Mouse (Mus musculus): Measurements from ENCODE around the gene Atp2b2. TPM values are rescaled to one million over a fixed set of nuclear protein-coding genes. Genes with fewer than 3 reads are reported as not detected.

Gene Atp2b2
- total RNA-seq, 1 experiment: 0.67 TPM

DNA sequence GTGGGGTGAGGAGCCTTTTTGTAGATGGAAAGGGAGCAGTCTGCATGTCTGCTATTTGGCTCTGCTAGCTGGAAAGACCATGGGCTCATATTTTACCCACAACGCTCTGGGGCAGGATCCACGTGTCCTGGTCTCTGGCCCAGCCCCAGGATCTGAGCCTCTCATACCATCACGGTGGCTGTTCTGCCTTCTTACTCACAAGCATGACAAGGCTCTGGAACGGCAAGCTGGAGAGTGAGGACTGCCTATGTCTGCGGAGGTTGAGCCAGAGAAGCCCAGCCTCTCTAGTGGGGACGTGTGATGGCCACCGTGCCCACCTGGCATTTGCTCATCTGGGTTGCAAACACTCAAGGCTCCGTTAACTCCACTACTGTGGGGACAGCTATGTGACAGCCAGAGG lies 63.7 kb downstream of the Atp2b2 start:
- no peak for DNase-seq (ENCODE audit: low read depth, low spot score)
- no peaks in the 10 kb centered on the region for H3K4me1 ChIP-seq (ENCODE audit: control insufficient read depth in 2 of 2, insufficient read depth in 2 of 2, low read length in 2 of 2, poor library complexity in 1 of 2)
- H3K9ac ChIP-seq (ENCODE audit: insufficient read depth, low read depth, low read length, poor library complexity, severe bottlenecking): no peak overlapping the region
- H3K9me3 ChIP-seq (ENCODE audit: control insufficient read depth, insufficient read depth, low read depth, low read length): no peaks in the 10 kb centered on the region
- H3K27ac ChIP-seq (ENCODE audit: insufficient read depth, low read depth, low read length, poor library complexity, severe bottlenecking): no peak overlapping the region
- H3K36me3 ChIP-seq (ENCODE audit: control insufficient read depth, insufficient read depth, low read length, poor library complexity, severe bottlenecking): no peaks in the 10 kb centered on the region
- in situ Hi-C loops (cut with MboI; ENCODE audit: low sequenced_read_pairs in 2 of 2, unreplicated experiment in 2 of 2): no loop called here
- TF ChIP-seq HCFC1 (IDR thresholded peaks at IDR 0.05; ENCODE audit: borderline replicate concordance, insufficient read depth, low read length) (no peak), CHD2 (IDR thresholded peaks at IDR 0.05; ENCODE audit: low read depth, low read length) (no peak), ZC3H11A (IDR thresholded peaks at IDR 0.05; ENCODE audit: borderline replicate concordance, low read depth, low read length) (no peak), MAFK (IDR thresholded peaks at IDR 0.05; ENCODE audit: insufficient read depth, low read depth, low read length) (no peak), ZNF384 (IDR thresholded peaks at IDR 0.05; ENCODE audit: low read depth, low read length) (no peak)
- H3K4me3 ChIP-seq (ENCODE audit: insufficient read depth in 1 of 2, low read depth in 1 of 2, low read length in 2 of 2, poor library complexity in 1 of 2, severe bottlenecking in 1 of 2): no peak overlapping the region

DNA sequence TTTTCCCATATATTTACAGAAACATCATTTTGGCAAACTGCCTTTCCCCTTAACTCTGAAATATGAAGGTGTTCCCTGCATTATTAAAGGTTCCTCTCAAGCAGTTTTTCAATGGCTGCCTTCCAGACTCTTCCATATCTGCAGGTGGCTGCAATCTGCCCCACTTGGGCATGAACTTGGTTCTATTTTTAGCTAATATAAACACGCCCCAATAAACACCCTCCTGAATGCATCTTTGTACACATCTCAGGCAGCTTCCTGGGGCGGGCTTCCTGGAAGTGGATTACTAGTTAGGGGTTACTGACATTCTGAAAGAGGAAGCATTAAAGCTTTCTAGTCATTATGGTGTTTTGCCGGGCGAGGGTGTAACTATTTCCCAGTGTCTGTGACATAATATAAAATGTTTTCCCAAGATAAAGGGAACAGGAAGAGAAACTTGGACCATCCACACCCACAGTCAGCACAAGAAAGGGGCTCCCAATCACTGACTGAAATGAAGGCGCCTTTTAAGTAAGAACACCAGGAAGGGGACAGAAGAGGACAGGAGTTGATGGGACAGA lies 64.2 kb downstream of the Atp2b2 start:
- in situ Hi-C loops (cut with MboI; ENCODE audit: low sequenced_read_pairs in 2 of 2, unreplicated experiment in 2 of 2): no loop called here
- DNase-seq (ENCODE audit: low read depth, low spot score): no peak
- Histone ChIP-seq H3K27ac (ENCODE audit: insufficient read depth, low read depth, low read length, poor library complexity, severe bottlenecking) (no peak overlapping the region), H3K4me1 (ENCODE audit: control insufficient read depth in 2 of 2, insufficient read depth in 2 of 2, low read length in 2 of 2, poor library complexity in 1 of 2) (no peaks in the 10 kb centered on the region), H3K9me3 (ENCODE audit: control insufficient read depth, insufficient read depth, low read depth, low read length) (no peaks in the 10 kb centered on the region), H3K4me3 (ENCODE audit: insufficient read depth in 1 of 2, low read depth in 1 of 2, low read length in 2 of 2, poor library complexity in 1 of 2, severe bottlenecking in 1 of 2) (no peak overlapping the region), H3K36me3 (ENCODE audit: control insufficient read depth, insufficient read depth, low read length, poor library complexity, severe bottlenecking) (no peaks in the 10 kb centered on the region), H3K9ac (ENCODE audit: insufficient read depth, low read depth, low read length, poor library complexity, severe bottlenecking) (no peak overlapping the region)
- no peak for TF ChIP-seq CHD2 (IDR thresholded peaks at IDR 0.05; ENCODE audit: low read depth, low read length)
- no peak for TF ChIP-seq ZNF384 (IDR thresholded peaks at IDR 0.05; ENCODE audit: low read depth, low read length)
- TF ChIP-seq ZC3H11A (IDR thresholded peaks at IDR 0.05; ENCODE audit: borderline replicate concordance, low read depth, low read length): no peak
- no peak for TF ChIP-seq MAFK (IDR thresholded peaks at IDR 0.05; ENCODE audit: insufficient read depth, low read depth, low read length)
- no peak for TF ChIP-seq HCFC1 (IDR thresholded peaks at IDR 0.05; ENCODE audit: borderline replicate concordance, insufficient read depth, low read length)

DNA sequence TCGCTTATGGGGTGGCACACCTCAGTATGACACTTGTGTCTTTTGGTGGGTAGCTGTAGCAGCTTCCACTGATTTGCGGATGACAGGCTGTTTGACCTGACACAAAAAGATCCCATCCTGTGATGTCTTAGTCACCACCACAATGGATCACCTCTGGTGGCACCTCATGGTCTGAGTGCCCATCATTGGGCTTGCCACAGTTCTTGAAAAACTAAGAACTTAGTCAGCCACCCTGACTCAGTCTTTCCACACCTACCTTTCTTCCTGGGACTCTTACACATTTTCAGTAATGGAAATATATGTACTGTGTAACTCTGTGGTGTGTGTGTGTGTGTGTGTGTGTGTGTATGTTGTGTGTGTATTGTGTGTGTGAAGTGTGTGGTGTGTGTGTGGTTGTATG lies 71.5 kb downstream of the Atp2b2 start:
- Histone ChIP-seq H3K27ac (ENCODE audit: insufficient read depth, low read depth, low read length, poor library complexity, severe bottlenecking) (no peak overlapping the region; the same call in 1 of the 2 replicates), H3K4me1 (ENCODE audit: control insufficient read depth in 2 of 2, insufficient read depth in 2 of 2, low read length in 2 of 2, poor library complexity in 1 of 2) (no peaks in the 10 kb centered on the region), H3K36me3 (ENCODE audit: control insufficient read depth, insufficient read depth, low read length, poor library complexity, severe bottlenecking) (no peaks in the 10 kb centered on the region), H3K9ac (ENCODE audit: insufficient read depth, low read depth, low read length, poor library complexity, severe bottlenecking) (no peak overlapping the region), H3K9me3 (ENCODE audit: control insufficient read depth, insufficient read depth, low read depth, low read length) (no peaks in the 10 kb centered on the region), H3K4me3 (ENCODE audit: insufficient read depth in 1 of 2, low read depth in 1 of 2, low read length in 2 of 2, poor library complexity in 1 of 2, severe bottlenecking in 1 of 2) (no peak overlapping the region)
- TF ChIP-seq HCFC1 (IDR thresholded peaks at IDR 0.05; ENCODE audit: borderline replicate concordance, insufficient read depth, low read length): no peak
- TF ChIP-seq MAFK (IDR thresholded peaks at IDR 0.05; ENCODE audit: insufficient read depth, low read depth, low read length): no peak
- TF ChIP-seq ZNF384 (IDR thresholded peaks at IDR 0.05; ENCODE audit: low read depth, low read length): no peak
- no peak for DNase-seq (ENCODE audit: low read depth, low spot score)
- in situ Hi-C loops (cut with MboI; ENCODE audit: low sequenced_read_pairs in 2 of 2, unreplicated experiment in 2 of 2): no loop called here

DNA sequence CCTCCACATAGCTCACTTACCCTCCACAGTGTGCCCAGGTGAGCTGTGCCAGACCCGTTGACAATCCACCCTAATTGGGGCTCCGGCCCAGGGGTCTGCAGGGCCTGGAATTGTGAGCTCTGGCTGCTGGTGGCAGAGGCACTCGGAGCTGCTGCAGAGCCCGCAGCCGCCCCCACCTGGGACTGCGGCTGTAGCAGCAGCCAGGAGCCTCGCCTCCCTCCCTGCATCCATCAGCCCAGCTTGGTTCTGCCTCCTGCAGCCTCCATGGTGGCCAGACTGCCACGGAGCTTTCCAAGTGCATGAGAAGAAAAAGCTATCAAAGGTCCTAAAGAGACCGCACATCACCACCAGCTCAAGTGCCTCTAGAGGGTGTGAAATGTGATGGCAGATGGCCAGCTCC lies 71.9 kb downstream of the Atp2b2 start:
- in situ Hi-C loops (cut with MboI; ENCODE audit: low sequenced_read_pairs in 2 of 2, unreplicated experiment in 2 of 2): no loop called here
- no peak for DNase-seq (ENCODE audit: low read depth, low spot score)
- H3K9me3 ChIP-seq (ENCODE audit: control insufficient read depth, insufficient read depth, low read depth, low read length): no peaks in the 10 kb centered on the region
- H3K27ac ChIP-seq (ENCODE audit: insufficient read depth, low read depth, low read length, poor library complexity, severe bottlenecking): no peak overlapping the region; the same call in 1 of the 2 replicates
- no peak overlapping the region for H3K4me3 ChIP-seq (ENCODE audit: insufficient read depth in 1 of 2, low read depth in 1 of 2, low read length in 2 of 2, poor library complexity in 1 of 2, severe bottlenecking in 1 of 2)
- no peak overlapping the region for H3K9ac ChIP-seq (ENCODE audit: insufficient read depth, low read depth, low read length, poor library complexity, severe bottlenecking)
- H3K36me3 ChIP-seq (ENCODE audit: control insufficient read depth, insufficient read depth, low read length, poor library complexity, severe bottlenecking): no peaks in the 10 kb centered on the region
- TF ChIP-seq ZNF384 (IDR thresholded peaks at IDR 0.05; ENCODE audit: low read depth, low read length) (no peak), HCFC1 (IDR thresholded peaks at IDR 0.05; ENCODE audit: borderline replicate concordance, insufficient read depth, low read length) (no peak), MAFK (IDR thresholded peaks at IDR 0.05; ENCODE audit: insufficient read depth, low read depth, low read length) (no peak), ZC3H11A (IDR thresholded peaks at IDR 0.05; ENCODE audit: borderline replicate concordance, low read depth, low read length) (no peak), CHD2 (IDR thresholded peaks at IDR 0.05; ENCODE audit: low read depth, low read length) (no peak)
- no peaks in the 10 kb centered on the region for H3K4me1 ChIP-seq (ENCODE audit: control insufficient read depth in 2 of 2, insufficient read depth in 2 of 2, low read length in 2 of 2, poor library complexity in 1 of 2)

DNA sequence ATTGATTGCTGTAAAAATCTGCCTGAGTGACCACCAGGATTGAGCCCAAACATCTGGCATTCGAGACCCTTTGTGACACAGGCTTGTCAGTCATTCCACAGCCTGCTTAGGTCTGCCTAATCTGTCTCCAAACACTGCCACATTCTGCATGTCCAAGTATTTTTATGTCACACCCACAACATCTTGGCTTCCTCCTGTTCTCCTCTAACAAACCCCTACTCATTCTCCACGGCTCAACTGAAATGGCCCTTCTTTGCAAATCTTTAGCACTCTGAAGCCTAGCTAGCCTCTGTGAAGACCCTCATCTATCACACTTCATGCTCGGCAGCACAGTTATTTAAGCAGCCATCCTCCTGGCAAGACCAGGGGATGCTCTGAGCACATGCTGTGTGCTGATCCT lies 72.7 kb downstream of the Atp2b2 start:
- in situ Hi-C loops (cut with MboI; ENCODE audit: low sequenced_read_pairs in 2 of 2, unreplicated experiment in 2 of 2): no loop called here
- DNase-seq (ENCODE audit: low read depth, low spot score): no peak
- H3K4me3 ChIP-seq (ENCODE audit: insufficient read depth in 1 of 2, low read depth in 1 of 2, low read length in 2 of 2, poor library complexity in 1 of 2, severe bottlenecking in 1 of 2): no peak overlapping the region
- no peak overlapping the region for H3K27ac ChIP-seq (ENCODE audit: insufficient read depth, low read depth, low read length, poor library complexity, severe bottlenecking)
- no peaks in the 10 kb centered on the region for H3K36me3 ChIP-seq (ENCODE audit: control insufficient read depth, insufficient read depth, low read length, poor library complexity, severe bottlenecking)
- H3K4me1 ChIP-seq (ENCODE audit: control insufficient read depth in 2 of 2, insufficient read depth in 2 of 2, low read length in 2 of 2, poor library complexity in 1 of 2): no peaks in the 10 kb centered on the region
- TF ChIP-seq ZNF384 (IDR thresholded peaks at IDR 0.05; ENCODE audit: low read depth, low read length): no peak
- no peak for TF ChIP-seq HCFC1 (IDR thresholded peaks at IDR 0.05; ENCODE audit: borderline replicate concordance, insufficient read depth, low read length)
- no peak for TF ChIP-seq MAFK (IDR thresholded peaks at IDR 0.05; ENCODE audit: insufficient read depth, low read depth, low read length)
- no peak for TF ChIP-seq ZC3H11A (IDR thresholded peaks at IDR 0.05; ENCODE audit: borderline replicate concordance, low read depth, low read length)
- TF ChIP-seq CHD2 (IDR thresholded peaks at IDR 0.05; ENCODE audit: low read depth, low read length): no peak
- no peak overlapping the region for H3K9ac ChIP-seq (ENCODE audit: insufficient read depth, low read depth, low read length, poor library complexity, severe bottlenecking)
- H3K9me3 ChIP-seq (ENCODE audit: control insufficient read depth, insufficient read depth, low read depth, low read length): no peaks in the 10 kb centered on the region
